Mouse (Mus musculus) embryo, embryonic 9.5 days (tissue): ENCODE data around the gene Sprr4.
"Not testable (repeated sequence)": the region's sequence is repeated elsewhere in the genome, so short reads cannot be mapped to it uniquely, and the experiment has no call there.

Experiments used
- DNase-seq: peaks from one replicate; pipeline ENCODE4 v3.0.0-alpha.2; 2017; ENCODE audit errors: extremely low spot score

Gene Sprr4

GRCm38 (mm10) chr3:92500393-92500792 lies at the start of gene Sprr4:
TSS of gene Sprr4 (minus strand) at chr3:92500493.
- DNase-seq = no peak

GRCm38 (mm10) chr3:92534411-92534810 lies 34.1 kb upstream of the Sprr4 start, which contains the start of gene 2310046K23Rik:
TSS of gene 2310046K23Rik (minus strand) at chr3:92534511.
- no peak for DNase-seq

GRCm38 (mm10) chr3:92512325-92512724 lies 12.0 kb upstream of the Sprr4 start:
- DNase-seq = peak; percentile 14

DNA sequence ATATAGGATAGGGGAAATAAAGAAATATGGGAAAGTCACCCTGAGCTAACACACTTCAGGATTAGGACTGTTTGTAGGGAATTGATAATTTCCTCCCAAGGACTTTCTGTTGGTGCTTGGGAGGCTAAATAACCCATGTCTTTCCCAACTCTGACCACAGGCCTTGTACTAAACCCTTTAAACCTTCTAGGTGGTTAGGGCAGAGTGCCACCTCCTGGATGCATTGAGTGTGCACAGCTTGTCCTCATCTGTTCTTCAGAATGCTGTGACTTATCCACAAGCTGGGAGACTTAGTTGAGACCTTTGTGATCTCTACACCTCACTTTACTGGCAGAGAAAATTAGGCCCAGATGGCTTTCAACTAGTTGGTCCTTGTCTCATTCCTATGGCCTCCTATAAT lies 10.5 kb upstream of the Sprr4 start:
- peak; percentile 19 for DNase-seq

DNA sequence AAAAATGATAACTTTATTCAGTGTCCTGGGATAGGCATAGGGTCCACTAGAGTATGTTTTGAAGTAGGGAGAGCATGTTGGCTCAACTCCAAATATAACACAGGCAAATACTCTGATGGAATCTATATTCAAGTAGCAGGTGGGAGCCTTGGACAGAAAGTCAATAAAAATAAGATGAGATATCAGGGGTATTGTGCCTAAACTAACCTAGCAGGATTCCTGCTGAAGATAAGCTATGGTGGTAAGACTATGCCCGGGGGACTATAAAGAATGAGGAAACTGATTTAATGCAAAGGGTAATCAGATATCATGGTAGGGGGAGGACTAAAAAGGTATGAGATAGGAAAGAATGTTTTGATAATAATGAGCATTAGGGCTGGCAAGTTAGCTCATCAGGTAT lies 7.9 kb upstream of the Sprr4 start:
- DNase-seq = no peak

- no peak for DNase-seq
These were observed 3.2 kb upstream of the Sprr4 start for GRCm38 (mm10) chr3:92503528-92503927.

DNA sequence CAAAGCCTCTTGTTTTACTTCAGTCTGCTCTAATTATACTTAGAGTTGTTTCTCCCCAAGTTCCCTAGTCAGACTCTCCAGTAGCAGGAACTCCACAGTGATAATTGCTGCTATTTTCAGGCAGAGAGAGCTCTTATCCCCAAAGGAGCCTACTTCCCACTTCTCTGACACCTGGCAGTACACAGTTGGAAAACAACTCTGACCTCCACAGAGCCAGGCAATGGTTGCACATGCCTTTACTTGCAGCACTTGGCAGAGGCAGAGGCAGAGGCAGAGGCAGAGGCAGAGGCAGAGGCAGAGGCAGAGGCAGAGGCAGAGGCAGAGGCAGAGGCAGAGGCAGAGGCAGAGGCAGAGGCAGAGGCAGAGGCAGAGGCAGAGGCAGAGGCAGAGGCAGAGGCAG lies 10.0 kb downstream of the Sprr4 start:
- not testable (repeated sequence) for DNase-seq

DNA sequence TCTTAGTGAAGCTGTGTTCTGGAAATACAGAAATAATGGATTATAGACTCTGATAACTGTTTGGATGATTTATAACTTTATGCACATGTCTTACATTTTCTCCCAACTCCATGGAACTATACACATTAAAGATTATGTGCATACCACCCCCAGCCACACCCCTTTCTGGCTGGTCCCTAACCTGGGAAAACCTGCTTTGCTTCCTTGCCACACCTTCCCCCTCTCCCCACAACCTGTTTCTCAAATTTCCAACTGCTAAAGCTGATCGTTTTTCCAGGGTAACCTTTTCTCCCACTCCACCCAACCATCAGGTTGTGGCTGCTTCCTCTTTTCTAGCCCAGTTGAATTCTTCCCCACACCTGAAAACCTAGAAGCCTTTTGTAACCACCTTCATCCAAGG lies 14.0 kb downstream of the Sprr4 start:
- DNase-seq = no peak

DNA sequence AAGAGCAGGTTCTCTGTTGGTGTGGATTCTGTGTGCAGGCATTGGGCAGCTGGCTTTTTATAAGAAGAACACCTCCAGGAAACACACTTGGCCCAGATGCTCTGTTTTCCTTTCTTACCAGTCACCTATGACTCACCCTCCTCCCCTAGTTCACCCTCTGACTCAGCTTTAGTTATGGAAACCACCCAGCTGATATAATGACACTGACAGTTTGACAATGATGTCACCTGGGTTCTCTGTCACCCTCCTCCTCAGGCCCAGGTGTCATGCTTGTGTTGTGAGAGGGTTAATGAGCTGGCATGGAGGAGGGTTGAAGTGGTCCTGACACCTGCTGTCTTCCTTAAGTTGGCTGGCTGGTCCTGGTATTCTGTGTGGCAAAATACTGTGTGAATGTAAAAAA lies 14.4 kb downstream of the Sprr4 start, which contains the start of gene Sprr1a:
TSS of gene Sprr1a (minus strand) at position 33 of the 400 bp plus-strand sequence.
- no peak for DNase-seq

DNA sequence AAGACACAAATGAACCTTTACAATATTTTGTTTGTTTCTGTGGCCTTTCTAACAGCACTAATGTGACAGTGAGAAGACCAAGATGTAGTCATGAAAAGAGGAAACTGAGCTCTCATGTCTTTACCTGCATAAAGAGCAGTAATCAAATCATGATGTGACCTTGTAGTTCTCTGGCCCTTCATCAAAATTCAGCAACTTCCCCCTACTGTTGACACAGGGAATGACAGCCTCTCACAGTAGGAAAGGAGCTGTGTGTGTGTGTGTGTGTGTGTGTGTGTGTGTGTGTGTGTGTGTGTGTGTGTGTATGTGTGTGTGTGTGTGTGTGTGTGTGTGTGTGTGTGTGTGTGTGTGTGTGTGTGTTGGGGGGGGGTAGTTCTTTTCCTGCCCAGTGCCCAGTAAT lies 19.0 kb downstream of the Sprr4 start:
- not testable (repeated sequence) for DNase-seq

- DNase-seq = no peak
These were observed 30.2 kb downstream of the Sprr4 start for GRCm38 (mm10) chr3:92470111-92470510.

DNA sequence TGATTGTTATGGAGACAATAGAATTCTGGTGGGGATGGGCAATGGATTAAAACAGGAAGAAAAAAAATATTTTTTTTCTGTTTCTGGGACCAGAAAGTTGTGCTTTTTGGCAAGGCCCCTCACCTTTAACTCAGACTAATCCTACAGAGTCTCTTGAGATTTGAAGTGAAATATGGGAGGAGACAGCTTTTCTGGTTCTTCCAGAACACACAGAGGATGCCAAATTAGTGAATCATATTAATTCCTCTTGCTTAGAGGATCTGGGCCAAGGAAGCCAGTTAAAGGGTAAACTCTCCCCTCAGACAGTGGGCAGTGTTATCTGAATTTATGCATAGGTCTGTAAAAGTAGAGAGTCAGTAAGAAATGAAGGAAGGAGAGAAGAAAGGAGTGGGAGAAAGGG lies 32.9 kb downstream of the Sprr4 start:
- no peak for DNase-seq

- DNase-seq = no peak
These were observed 33.7 kb downstream of the Sprr4 start for GRCm38 (mm10) chr3:92466576-92466975.

DNA sequence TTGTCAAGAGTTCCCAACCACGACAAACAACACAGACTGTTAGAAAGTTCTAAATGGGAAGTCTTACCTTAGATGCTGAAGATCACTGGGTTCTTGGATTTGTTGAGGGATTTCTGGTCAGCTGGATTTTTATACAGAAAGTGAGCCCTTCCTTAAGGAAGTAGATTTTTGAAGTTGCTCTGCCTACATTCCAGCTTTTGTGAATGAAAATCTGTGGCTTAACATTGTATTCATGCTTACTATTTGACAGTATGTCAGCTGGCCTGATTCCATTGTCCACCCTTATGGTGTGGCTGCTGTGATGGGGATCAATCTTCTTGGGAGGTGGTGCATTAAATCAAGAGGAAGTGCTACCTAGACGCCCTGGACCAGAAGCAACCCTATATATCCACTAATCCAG lies 41.7 kb downstream of the Sprr4 start, which contains the start of gene Sprr3:
TSS of gene Sprr3 (minus strand) at position 101 of the 400 bp plus-strand sequence.
- DNase-seq = no peak

GRCm38 (mm10) chr3:92455151-92455550 lies 45.1 kb downstream of the Sprr4 start:
- DNase-seq = no peak
